Mouse (Mus musculus) 3T3-L1 (cell line): Measurements from ENCODE around the gene Hat1.

ENCODE experiments used
- DNase-seq: peaks from one replicate; pipeline ENCODE4 v3.0.0-alpha.2; 2015; ENCODE audit warnings: low read depth, low spot score

Hat1 gene

DNA sequence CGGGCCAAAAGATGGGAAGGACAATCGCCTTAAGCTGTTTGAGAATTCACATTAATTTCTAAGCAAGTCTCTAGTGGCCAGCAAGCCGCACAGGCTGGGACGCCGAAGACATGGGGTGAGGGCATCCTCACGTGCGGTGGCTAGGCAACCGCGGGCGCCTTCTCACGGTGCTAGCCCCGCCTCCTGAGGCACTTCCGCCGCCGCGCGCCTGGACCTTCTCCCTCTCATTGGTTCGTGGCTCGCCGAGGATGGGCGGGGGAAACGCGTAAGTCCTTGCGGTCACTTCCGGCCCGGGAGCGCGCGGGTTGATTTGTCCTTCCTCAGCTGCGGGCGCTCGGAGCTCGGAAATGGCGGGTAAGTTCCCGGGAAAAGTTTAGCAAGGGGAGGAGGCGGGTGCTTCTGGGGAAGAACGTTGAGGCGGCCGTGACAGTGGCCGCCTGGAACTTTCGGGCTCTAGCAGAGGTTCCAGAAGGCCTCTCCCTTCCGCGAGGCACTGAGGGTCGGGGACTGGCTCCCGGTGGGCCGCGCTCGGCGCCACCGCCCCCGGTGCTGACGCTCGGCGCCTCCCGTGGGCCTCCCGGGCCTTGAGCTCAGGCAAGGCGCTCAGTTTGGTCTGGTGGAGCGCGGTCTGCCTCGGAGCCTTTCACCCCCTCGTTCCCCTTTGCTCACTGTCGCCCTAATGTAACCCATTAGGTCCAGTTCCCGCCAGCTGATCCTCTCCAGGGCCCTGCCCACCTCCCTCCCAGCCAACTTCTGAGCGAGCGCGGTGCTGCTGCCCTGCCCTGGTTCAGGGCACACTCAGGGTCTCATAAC, at the start of gene Hat1:
TSS of gene Hat1 (plus strand) at position 8 of the 813 bp plus-strand sequence.
- peak; percentile 98 for DNase-seq

DNA sequence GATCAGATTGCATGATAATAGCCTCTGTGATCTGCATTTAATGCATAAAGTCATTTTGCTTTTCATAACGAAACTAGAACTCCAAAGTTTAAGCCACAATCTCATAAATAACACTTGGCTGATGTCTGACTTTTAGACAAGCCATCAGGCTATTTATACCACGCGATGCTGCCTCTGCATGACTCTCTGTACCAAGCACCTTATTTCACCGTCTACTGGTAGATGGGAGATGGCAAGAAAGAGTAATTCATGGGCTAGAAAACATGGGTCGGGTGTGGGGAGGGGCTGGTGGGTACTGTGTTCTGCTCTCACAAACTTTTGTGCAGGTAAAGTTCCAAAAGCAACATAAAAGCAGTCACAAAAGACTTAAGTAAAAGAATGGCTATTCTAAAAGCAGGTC, 48.6 kb upstream of the Hat1 start:
- no peak for DNase-seq

DNA sequence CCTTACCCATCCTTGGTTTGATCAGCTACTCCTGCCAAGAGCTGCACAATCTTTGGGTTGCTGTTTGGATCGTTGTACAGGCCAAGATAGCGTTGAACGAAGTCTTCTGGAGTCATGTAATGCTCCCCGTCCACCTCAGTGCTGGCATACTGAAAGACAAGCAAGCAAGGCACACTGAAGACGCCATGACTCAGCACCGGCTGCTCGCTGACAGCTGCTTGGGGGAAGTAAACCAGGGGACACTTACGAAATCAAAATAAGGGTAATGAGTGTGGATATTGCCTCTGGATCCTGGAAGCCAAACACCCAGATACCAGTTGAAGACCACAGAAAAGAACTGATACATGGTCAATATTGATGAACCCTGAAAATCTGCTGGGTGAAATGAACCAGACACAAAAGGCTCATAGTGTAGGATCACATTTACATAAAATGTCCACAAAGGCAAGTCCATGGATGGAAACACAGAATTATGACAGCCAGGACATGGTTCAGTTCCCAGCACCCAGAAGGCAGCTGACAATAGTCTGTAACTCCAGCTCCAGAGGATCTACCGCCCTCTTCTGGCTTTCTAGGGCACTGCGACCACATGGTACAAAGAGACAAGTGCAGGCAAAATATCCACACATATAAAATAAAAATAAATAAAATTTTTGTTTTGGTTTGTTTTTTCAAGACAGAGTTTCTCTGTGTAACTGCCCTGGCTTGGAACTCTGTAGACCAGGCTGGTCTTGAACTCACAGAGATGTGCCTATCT, 44.7 kb upstream of the Hat1 start:
- DNase-seq: peak; percentile 28

DNA sequence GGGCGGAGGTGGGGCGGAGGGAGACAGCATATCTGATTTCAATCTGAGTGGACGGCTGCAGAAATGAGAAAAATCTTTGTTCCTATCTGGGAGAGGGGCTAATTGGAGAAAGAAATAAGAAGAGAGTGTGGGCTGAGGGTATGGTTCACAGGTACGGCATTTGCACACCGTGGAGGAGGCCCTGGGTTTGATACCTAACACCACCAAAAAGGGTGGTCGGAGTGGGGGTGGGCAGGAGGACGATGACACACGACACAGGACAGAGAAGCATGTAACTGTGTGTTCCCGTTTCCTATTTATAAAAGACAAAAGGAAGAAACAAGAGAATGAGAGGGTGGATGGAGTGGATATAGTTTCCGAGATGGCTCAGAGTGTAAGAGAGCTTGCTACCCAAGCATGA, 41.6 kb upstream of the Hat1 start:
- no peak for DNase-seq

DNA sequence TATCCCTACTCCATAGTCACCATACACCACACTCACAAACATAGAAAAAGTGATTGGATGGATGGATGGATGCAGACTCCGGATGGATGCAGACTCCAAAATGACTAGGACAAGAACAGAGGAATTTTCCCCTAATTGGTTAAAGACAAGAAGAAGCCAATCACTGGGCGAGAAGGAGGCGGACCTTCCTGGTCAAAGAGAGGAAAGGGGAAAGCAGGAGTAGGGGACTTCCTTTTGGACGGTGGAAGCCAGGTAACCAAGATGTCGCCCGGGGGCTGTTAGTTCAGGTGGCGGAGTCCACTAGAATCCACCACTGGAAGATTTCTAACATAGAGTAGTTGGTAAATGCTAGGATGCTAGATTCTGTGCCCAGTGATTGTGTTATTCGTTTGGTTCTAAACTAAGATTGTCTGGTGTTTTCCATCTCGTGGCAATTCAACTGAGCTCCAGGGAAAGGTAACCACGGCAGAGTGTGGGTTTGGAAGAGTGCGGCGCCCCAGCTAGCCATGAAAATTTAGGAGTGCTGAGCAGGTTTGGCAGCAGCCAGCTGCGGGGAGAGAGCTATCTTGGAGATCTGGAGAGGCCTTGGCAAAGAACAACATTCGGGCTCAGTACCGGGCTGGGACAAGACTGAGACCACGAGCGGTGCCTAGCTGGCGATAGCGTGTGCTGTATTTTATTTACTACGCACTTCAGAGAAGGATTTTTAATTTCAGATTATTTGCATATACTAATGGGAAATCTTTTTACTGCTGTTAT, 40.8 kb upstream of the Hat1 start:
- DNase-seq: no peak

DNA sequence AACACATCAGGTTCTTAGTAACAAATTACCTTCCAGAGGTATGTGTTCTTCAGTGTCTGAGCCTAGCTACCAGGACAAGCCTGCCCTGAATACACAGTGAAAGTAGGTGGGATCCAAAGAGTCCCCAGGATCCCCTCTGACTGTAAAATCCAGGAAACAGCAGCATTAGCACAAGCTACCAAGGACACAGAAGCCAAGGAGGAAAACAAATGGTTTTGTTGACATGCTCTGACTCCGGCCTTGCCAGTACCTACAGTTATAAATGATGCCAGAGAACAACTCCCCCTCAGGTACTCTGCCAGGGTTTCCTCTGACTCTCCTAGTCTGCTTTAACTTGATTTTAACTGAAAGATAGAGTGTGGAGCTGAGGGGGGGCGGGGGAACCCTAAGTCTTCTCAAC, 39.2 kb upstream of the Hat1 start:
- DNase-seq: no peak

DNA sequence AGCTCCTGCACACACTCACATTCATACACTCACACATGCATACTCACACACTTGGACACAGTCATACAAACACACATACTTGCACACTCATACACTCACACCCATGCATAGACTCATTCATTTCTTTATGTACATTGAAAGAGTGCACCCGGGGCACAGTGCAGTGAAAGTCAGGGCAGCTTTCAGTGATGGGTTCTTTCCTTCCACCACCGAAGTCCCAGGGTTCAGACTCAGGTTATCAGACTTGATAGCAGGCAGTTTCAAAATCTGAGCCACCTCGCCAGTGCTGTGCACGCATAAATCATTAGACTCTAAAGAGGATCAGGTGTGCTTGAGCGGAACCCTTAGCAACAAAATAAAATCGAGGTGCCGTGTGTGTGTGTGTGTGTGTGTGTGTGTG, 38.6 kb upstream of the Hat1 start:
- no peak for DNase-seq

DNA sequence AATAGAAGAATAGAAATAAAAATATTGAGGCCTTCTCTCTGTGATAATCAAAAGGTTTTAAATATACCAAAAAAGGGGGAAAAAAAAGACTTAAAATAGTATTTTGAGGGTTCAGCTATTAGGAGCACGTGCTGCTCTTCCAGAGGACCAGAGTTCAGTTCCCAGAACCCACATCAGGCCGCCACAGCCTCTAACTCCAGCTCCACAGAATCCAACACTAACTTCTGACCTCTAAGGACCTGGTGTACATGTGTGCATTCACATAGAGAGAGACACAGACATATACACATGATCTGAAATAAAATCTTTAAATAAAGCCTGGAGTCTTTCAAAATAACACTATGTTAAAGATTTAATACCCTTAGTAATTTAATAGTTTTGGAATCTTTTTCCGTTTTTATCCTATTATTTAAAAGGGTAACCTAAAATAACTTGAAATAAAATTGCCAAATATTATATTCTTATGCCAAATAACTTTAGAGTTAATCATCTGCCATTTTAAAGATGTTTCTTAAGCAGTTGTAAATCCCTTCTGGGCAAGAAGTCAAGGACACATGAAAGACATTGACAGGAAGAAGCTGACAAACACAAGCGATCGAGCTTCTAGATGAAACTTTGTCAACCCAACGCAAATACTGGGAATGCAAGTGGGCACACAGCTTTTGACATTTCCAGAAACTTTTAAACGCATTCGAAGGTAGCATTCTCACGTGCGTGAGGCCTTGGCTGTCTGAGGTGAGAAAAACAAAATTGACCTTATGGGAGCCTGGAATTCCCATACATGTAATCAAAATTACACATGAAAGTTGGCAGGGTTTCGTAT, 37.6 kb upstream of the Hat1 start:
- DNase-seq: no peak

DNA sequence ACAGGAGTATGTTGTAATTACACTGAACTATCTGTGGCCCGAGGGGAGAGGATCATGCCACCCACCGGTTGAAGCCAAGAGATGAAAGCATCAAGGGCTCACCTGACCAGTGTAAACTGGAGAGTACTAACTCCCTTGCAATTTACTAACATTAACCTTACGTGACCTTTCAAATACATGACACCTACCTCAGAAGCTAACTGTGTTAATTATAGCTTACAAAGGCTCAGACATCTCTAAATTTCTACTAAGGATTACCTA, 37.1 kb upstream of the Hat1 start:
- DNase-seq: no peak

DNA sequence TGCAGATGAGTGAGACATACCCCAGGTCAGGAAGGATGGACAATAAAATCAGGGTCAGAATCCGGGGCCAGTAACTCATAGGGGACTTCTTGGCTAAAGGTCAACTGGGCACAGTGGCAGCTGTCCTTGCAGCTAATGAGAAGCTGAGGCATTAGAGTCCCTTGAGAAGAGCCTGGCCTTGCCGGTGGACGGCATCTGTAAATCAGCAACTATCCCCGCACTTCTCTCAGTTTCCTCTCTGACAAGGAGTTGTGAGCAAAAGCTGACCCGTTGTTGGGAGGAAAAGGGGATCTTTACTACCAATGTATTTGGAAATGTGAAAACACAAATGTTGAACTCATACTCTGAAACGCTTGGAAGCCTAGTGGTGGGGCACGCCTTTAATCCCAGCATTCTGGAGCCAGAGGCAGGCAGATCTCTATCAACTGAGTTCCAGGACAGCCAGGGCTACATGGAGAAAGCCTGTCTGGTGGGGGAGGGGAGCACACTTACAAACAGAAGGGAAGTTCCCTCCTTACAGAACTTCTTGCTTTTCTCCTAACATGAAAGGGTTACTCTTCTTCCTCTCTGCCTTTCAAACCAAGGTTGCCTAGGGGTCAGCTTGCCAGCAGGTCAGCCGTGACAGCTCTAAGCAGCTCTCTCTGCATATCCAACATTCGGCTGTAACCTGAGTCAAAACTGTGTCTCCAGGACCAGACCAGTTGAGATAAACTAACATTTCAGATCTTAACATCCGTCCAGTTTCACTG, 35.3 kb upstream of the Hat1 start:
- no peak for DNase-seq

DNA sequence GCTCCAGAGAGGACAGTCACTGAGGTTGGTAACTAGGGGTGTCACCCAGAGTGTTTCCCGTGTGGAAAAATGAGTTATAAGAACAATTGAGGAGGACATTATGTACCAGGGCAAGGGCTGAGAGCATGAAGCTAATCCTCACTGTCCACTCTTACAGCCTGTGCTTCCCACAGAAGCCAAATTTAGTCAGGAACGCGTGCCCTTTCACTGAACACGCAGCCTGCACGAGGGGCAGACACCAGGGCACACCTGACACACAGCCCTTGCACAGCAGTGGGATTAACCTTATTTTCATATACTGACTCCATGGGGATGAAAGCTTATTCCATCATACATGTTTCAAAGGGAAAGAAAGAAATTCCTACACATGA, 34.7 kb upstream of the Hat1 start:
- no peak for DNase-seq

DNA sequence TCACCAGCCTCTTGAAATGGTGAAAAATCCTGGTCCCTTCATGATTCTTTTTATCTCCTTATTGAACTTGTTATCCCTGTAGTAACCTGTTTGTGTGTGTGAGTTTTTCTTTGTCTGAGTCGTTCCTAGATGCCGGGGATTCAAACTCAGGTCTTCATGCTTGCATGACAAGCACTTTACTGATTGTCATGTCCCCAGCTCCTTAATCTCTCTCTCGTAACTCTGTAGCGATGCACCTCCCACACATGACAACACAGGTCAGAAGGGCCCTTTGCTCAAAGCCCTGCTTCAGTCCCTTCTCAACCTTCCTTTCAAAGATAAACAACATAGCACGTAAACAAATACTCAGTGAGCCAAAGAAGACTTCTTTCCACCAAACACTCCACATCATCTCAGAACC, 30.4 kb upstream of the Hat1 start:
- DNase-seq: no peak

DNA sequence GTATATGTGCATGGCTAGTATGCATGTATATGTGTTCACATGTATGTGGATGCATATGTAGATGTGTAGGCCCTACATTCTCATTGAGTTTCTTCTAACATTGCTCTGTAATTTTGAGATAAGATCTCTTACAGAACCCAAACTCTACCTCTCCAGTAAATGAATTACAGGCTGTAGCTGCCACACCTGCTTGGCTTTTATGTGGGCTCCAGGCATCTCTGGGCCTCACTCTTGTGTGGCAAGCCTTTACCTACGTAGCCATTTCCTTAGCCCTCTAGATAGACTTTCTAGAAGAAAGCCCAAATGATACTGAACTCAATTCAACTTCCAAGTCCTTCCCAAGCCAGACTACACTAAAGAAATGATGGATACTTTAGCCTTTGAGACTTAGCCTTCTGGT, 28.6 kb upstream of the Hat1 start:
- DNase-seq: no peak

DNA sequence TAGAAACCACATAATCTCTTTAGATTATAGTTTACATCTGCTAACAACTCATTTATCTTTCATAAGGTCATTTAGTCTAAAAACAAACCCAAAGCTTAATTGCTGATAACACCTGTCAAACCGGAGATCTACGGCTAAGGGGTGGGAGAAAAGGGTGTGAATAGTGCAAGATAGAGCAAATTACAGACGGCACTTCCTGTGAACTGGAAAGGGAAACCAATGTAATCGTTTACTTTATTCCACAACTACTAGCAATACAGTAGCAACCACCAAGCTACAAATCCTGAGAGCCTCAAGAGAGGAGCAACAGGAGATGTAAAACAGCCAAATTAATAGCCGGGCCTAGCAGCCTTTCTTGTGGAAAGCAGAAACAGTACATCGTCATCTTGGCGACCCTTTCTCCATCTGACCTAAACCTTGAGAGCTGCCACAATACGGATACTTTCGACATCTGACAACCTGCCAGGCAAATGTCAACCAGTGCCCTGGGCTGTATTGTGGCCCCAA, 22.1 kb upstream of the Hat1 start:
- peak; percentile 39 for DNase-seq

DNA sequence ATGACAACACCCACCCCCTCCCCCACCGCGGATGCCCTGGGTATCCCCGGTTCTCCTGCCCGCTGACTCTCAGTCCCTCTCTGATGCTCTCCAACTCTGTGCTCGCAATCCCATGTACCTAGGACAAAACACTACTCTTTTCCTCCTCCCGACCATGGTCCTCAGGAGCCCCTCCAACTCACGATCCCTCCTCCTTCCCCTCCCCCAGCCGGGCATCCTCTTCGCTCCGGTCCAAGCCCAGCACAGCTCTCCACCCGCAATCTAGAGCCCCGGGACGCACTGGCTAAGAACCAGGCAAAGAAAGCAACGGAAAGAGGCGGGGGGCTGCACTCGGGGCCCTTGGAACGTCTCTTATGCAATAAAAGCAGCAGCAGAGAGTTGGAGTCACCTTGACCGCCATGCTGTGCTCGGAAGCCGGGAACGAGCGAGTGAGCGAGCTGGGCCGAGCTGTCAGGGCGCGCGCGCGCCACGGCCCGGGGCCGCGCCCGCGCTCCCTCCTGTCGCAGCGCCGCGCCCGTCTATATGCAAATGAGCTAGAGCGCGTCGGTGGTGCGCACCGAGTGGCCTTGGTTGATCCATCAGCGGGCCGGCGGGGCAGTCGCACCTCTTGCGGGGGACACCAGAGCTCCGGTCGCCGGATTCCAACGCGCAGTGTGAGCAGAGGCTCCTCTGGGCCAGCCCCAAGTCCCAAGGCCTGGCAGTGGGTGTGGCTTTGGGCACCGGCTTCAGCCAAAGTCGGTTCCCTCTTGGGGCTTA, 21.5 kb upstream of the Hat1 start, which contains the start of gene Slc25a12:
TSS of gene Slc25a12 (minus strand) at position 625 of the 756 bp plus-strand sequence.
- peak; percentile 85 for DNase-seq

DNA sequence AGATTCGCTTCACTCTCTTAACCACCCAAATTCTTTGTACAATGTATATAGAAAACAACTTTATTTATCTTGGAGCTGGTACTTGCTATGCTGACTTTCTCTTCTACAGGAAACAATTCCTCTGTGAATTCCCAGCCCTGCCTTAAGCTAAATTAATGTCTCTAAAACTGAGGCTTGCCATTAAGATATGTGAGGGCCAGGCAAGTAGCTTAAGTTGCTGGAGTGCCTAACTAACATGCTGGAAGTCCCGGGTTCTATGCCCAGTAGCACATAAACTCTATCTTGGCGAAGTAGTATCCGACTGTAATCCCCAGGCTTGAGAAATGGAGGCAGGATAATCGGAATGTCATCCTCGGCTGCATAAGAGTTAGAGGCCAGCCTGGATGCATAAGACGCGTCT, 20.7 kb upstream of the Hat1 start:
- DNase-seq: no peak

DNA sequence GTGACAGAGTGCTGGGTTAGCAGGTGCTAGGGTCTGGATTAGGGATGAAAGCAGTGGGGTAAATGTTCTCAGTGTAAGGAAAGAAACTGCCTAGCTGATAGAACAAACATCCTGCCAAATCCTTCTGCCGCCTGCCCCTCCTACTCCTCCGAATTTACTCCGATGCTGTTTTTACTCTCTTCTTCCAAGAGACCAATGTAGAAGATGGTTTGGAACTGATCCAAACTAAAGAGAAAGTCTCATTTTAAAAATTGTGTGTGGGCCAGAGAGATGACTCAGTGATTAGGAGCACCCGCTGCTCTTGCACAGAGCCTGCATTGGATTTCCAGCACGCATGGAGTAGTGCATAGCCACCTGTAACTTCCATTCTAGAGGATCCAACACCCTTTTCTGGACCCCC, 17.0 kb upstream of the Hat1 start:
- peak; percentile 93 for DNase-seq

DNA sequence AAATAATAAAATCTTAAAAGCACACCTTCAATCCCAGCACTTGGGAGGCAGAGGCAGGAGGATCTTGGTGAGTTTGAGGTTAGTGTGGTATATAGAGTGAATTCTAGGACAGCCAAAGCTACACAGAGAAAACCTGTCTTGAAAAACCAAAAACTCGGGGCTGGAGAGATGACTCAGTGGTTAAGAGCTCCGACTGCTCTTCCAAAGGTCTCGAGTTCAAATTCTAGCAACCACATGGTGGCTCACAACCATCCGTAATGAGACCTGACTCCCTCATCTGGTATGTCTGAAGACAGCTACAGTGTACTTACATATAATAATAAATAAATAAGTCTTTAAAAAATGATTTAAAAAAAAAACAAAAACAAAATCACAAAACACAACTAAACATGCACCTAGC, 16.5 kb upstream of the Hat1 start:
- DNase-seq: peak; percentile 91

DNA sequence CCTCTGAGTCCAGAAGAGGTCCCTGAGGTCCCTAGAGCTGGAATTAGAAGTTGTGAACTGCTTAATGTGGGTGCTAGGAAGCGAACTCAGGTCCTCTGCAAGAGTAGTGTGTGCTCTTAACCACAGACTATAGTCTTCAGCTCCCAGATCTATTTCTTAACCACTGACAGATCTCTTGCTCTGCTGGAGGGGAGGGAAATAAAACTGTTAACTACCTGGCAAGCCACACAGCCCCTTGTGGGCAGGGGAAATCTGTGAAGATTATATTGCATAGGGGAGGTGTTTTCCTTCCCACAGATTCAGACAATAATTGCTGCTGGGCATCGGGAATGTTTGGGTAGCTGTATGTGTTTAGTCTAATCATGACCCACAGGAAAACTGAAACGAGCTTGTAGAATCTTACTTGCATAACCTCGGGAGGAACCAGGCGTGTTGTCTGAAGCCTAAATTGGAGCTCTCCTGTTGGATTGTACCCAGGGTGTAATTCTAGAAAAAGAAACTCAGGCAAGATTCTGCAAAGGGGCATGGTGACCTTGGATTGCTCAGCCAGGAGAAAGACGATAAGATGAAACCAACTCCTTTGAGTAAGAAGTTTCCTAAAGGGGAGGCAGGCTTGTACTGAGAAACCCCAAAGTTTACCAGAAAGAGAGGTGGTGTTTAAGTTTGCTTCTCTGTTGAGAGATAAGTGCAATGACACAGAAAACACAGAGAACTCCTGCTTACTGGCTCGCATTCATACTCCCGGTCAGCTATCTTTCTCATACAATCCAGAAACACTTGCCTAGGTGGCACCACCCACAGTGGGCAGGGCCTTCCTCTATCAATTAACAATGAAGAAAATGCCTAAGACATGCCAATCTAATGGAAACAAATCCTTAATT, 14.2 kb upstream of the Hat1 start:
- DNase-seq: no peak
